Mouse (Mus musculus) gastrocnemius, postnatal 10 days (tissue): ENCODE measurements at regions not wholly inside any gene's neighbourhood (a gene's known extent, or its start where the extent isn't known, plus 50 kb on each side); places are given as distances from the start of the nearest gene placed in this dataset.

Experiments used
- DNase-seq: peaks from one replicate; pipeline ENCODE4 v3.0.0; 2021; ENCODE audit warnings: mixed read lengths

GRCm38 (mm10) chr14:99366281-99366987 is 67.9 kb downstream of the Klf5 start:
- DNase-seq: no peak

GRCm38 (mm10) chr14:99366996-99367555 is 68.6 kb downstream of the Klf5 start:
- no peak for DNase-seq

GRCm38 (mm10) chr14:99369366-99369765 is 70.9 kb downstream of the Klf5 start:
- no peak for DNase-seq

GRCm38 (mm10) chr14:99373682-99374081 is 75.2 kb downstream of the Klf5 start:
- no peak for DNase-seq

- DNase-seq: no peak
Measured at GRCm38 (mm10) chr14:99375040-99375610, 76.6 kb downstream of the Klf5 start.

GRCm38 (mm10) chr14:99376652-99377502 is 78.4 kb downstream of the Klf5 start:
- no peak for DNase-seq

GRCm38 (mm10) chr14:99381262-99382017 is 82.9 kb downstream of the Klf5 start:
- DNase-seq: no peak

- DNase-seq: no peak
Measured at GRCm38 (mm10) chr14:99382051-99382450, 83.6 kb downstream of the Klf5 start.

- no peak for DNase-seq
Measured at GRCm38 (mm10) chr14:99383170-99383569, 84.7 kb downstream of the Klf5 start.

GRCm38 (mm10) chr14:99387581-99387980 is 89.1 kb downstream of the Klf5 start:
- no peak for DNase-seq

- no peak for DNase-seq
Measured at GRCm38 (mm10) chr14:99389306-99389705, 90.8 kb downstream of the Klf5 start.

- no peak for DNase-seq
Measured at GRCm38 (mm10) chr14:99391700-99392099, 93.2 kb downstream of the Klf5 start.

GRCm38 (mm10) chr14:99392813-99393212 is 94.3 kb downstream of the Klf5 start:
- no peak for DNase-seq

GRCm38 (mm10) chr14:99393611-99394010 is 95.1 kb downstream of the Klf5 start:
- DNase-seq: no peak

- DNase-seq: no peak
Measured at GRCm38 (mm10) chr14:99403155-99403726, 104.8 kb downstream of the Klf5 start.

- DNase-seq: no peak
Measured at GRCm38 (mm10) chr14:99405228-99405627, 106.7 kb downstream of the Klf5 start.

- DNase-seq: no peak
Measured at GRCm38 (mm10) chr14:99411835-99412234, 113.3 kb downstream of the Klf5 start.

GRCm38 (mm10) chr14:99416169-99416568 is 117.7 kb downstream of the Klf5 start:
- no peak for DNase-seq

- DNase-seq: no peak
Measured at GRCm38 (mm10) chr14:99418970-99419369, 120.5 kb downstream of the Klf5 start.

- DNase-seq: no peak
Measured at GRCm38 (mm10) chr14:99423334-99423733, 124.8 kb downstream of the Klf5 start.

GRCm38 (mm10) chr14:99427049-99427448 is 128.6 kb downstream of the Klf5 start:
- no peak for DNase-seq

GRCm38 (mm10) chr14:99430323-99430722 is 131.8 kb downstream of the Klf5 start:
- DNase-seq: no peak
